Mouse (Mus musculus): Measurements from ENCODE around the gene Ndufaf5.
A peak's percentile ranks its signal among the peaks of the same experiment; 100 is the strongest.
"Not testable (repeated sequence)": the region's sequence is repeated elsewhere in the genome, so short reads cannot be mapped to it uniquely, and the experiment has no call there.

The Ndufaf5 gene

GRCm38 (mm10) chr2:140170127-140170802 lies at the start of gene Ndufaf5, which contains the start of gene Esf1:
Ndufaf5 (plus strand) TSS chr2:140170649.
Esf1 (minus strand) TSS chr2:140170564.
- DNase-seq = peak; percentile 87

DNA sequence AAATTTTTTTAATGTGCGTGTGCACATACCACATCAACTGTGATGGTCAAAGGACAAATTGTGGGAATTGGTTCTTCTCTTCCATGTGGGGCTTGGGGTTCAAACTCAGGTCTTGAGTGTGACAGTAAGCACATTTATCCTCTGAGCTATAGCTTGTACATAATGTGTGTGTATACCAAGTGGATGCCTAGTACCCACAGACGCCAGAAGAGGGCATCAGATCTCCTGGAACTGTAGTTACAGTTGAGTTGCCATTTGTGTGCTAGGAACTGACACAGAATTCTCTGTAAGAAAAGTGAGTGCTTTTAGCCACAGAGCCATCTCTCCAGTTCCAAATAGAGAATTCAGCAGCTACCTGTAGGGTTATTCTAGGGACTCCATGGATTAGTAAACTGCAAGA lies 44.9 kb upstream of the Ndufaf5 start:
- DNase-seq = no peak

DNA sequence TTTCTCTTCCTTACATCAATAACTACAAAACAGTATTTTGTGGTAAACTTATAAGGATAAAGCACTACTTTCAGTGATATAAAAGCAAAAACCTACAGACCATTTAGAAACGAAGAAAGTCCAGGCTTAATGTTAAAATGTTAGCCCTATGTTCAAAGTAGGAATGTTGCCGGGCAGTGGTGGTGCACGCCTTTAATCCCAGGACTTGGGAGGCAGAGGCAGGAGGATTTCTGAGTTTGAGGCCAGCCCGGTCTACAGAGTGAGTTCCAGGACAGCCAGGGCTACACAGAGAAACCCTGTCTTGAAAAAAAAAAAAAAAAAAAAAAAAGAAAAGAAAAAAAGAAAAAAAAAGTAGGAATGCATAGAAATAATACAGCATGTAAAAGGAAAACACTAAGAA lies 18.7 kb upstream of the Ndufaf5 start, which contains the start of gene Gm17374:
TSS of gene Gm17374 (plus strand) at position 301 of the 400 bp plus-strand sequence.
- not testable (repeated sequence) for DNase-seq

GRCm38 (mm10) chr2:140159186-140159730 lies 11.2 kb upstream of the Ndufaf5 start:
- DNase-seq = no peak

- no peak for DNase-seq
These were observed 7.0 kb upstream of the Ndufaf5 start for GRCm38 (mm10) chr2:140163351-140163854.

GRCm38 (mm10) chr2:140169057-140169456 lies 1.4 kb upstream of the Ndufaf5 start:
- DNase-seq = no peak

DNA sequence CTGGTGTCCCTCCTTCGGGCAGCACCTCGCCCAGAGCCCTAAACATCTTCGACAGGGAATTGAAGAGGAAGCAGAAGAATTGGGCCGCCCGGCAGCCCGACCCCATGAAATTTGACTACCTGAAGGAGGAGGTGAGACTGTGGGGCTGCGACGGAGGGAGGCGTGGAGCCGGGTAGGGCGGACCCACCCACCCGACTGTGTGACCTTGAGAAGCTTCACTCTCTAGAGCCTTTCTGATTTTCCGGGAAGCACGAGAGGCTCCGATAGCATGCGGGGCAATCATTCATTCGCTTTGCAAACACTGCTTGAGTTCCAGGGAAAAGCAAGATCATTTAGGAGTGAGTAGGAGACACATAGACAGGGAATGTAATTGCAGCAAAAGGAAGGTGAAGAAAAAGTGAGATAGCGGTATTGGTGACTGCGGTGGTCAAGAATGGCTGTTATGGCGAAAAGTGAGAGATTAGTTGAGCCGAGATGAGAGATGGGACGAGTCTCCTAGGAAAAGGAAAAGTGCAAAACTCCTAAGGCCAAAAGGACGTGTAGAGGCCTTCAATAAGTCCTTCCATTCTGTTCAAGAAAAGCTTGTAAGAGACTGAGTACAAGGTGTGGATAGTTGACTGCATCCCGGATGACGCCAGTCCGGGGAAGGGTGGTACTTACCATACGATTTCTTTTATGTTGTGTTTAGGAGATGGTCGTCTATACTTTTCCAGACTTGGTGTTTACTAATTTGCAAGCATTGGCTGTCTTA lies 529 bp downstream of the Ndufaf5 start:
- peak in 1 of 2 experiments; percentile 7 for DNase-seq

DNA sequence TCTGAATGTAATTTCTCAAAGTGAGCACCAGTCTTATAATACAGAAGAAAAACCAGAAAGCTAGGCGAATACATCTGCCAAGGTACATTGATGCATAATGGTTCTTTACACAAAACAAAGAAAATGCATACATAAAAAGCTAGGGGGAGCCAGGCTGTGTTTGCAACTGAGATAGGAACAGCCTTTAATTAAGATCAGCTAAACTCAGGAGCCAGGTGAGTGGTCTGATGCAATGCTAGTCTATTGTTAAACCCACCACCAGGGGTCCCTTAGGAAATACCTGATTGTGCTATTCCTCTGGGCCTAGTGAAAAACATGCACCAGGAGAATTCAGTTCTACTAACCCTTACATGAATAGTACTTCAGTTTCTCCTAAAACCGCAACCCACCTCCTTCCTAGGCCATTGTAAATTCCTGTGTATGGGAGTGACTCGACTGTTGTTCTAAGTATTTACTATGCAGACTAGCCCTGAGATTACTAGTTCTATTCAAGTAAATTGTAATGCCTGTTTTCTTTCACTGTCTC lies 15.3 kb downstream of the Ndufaf5 start:
- not testable (repeated sequence) for DNase-seq

DNA sequence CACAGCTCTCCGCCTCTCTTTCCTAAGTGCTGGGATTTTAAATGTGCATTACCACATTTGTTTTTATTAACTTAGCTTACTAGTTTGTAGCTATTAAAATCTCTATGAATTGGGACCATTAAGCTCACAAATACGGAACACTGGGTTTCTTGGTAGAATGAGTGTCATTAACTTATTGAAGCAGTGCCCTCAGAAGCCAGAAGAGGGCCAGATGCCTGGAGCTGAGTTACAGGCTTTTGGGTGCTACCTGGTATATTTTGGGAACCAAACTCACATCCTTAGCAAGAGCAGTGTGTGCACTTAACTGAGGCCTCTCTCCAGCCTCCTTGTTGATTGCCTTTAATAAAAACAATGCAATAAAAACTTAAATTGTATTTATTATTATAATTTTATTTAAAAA lies 30.3 kb downstream of the Ndufaf5 start:
- no peak for DNase-seq

- DNase-seq = no peak
These were observed 32.1 kb downstream of the Ndufaf5 start for GRCm38 (mm10) chr2:140202573-140202972.

GRCm38 (mm10) chr2:140203756-140204155 lies 33.3 kb downstream of the Ndufaf5 start:
- no peak for DNase-seq

GRCm38 (mm10) chr2:140214519-140215027 lies 44.1 kb downstream of the Ndufaf5 start:
- DNase-seq = no peak

GRCm38 (mm10) chr2:140215415-140215814 lies 45.0 kb downstream of the Ndufaf5 start:
- no peak for DNase-seq

GRCm38 (mm10) chr2:140215965-140216364 lies 45.5 kb downstream of the Ndufaf5 start:
- no peak for DNase-seq

DNA sequence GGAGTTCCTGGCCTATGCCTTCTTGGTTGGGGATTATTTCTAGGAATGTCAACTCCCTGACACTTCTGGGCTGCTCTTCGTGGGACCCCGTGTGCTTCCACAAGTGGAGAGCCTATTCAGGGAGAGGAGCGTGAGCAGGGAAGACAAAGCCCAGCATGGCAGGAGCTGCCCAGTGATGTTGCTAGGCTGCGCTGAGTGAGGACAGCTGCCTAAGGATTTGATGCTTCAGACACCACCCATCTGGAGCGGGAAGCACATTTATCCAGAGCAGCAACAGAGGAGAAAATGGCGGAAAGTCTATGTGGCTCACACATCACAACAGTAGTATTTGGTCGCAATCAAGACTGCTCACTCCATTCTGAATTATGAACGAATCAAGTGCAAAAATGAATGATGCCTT lies 49.9 kb downstream of the Ndufaf5 start:
- no peak for DNase-seq

DNA sequence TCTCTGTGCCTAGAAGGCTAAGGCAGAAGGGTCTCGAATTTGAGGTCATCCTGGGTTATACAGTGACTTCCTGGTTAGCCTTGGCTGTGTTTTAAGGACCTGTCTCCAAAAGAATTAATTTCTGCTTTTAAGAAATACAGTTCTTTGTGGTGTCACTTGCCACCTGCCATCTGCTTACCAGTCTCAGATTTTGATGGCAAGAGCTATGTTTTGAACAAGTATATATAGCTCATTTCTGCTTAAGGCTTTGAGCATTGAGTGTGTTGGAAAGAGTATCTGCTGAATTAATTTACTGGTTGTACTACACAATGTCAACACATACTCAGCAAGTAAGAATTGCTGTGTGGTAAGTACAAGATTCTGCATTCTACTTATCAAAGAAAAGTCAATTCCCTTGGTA lies 59.8 kb downstream of the Ndufaf5 start:
- DNase-seq = no peak

- no peak for DNase-seq
These were observed 66.8 kb downstream of the Ndufaf5 start for GRCm38 (mm10) chr2:140237245-140237644.

DNA sequence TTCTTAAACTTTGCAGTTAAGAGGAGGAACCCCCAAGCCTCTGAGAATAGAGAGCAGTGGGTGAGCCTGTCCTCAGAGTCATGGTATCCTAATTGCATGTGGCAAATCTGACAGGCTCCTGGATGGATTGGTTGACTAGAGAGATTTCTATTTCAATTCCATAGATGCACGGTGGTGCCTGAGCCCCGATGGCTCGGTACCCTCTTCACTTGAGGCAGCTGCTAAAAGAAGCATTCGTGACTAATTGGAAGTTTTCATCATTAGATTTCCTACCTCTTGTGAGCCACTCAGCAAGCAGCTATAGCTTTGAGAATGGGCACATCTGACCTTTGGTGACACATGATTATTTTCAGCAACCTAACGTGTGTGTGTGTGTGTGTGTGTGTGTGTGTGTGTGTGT lies 71.9 kb downstream of the Ndufaf5 start:
- DNase-seq = no peak

GRCm38 (mm10) chr2:140243105-140243504 lies 72.7 kb downstream of the Ndufaf5 start:
- no peak for DNase-seq
